Mouse (Mus musculus) brain, embryonic 14.5 days (tissue): ENCODE data around the gene Nt5c2. TPM values are rescaled to one million over a fixed set of nuclear protein-coding genes. Genes with fewer than 3 reads are reported as not detected.

Experiments
- DNase-seq: peaks from one replicate; pipeline ENCODE4 v3.0.0-alpha.2; 2011; ENCODE audit warnings: low read depth
- CTCF ChIP-seq: fragments of 200-500 bp; IDR thresholded peaks from 2 replicates; pipeline ENCODE4 v1.5.1; 2012; ENCODE audit warnings: inconsistent platforms, mild to moderate bottlenecking, moderate library complexity, borderline replicate concordance; ENCODE audit not compliant: insufficient read depth, insufficient read length; ENCODE audit errors: extremely low read depth
- POLR2A ChIP-seq: fragments of 200-500 bp; IDR thresholded peaks from 2 replicates; pipeline ENCODE4 v1.6.1; 2012; ENCODE audit warnings: mild to moderate bottlenecking, inconsistent platforms, borderline replicate concordance; ENCODE audit not compliant: poor library complexity, insufficient read depth, insufficient read length, severe bottlenecking; ENCODE audit errors: extremely low read depth
- polyA plus RNA-seq: library from polyadenylated mRNA; depleted of rRNA; stranded (reverse); fragments of >200 nt; gene quantifications from 2 replicates; pipeline ENCODE4 v1.2.3, GENCODE M21; 2012

Gene Nt5c2
- polyA plus RNA-seq, 1 experiment: 49.2 TPM

GRCm38 (mm10) chr19:46965496-46965895 is 49.5 kb downstream of the Nt5c2 start:
- DNase-seq: no peak
- TF ChIP-seq POLR2A (no peak), CTCF (no peak)

- TF ChIP-seq CTCF (no peak), POLR2A (no peak)
Observed at GRCm38 (mm10) chr19:46964353-46964752, 50.6 kb downstream of the Nt5c2 start.

GRCm38 (mm10) chr19:46963440-46963839 is 51.5 kb downstream of the Nt5c2 start:
- no peak for TF ChIP-seq POLR2A
- TF ChIP-seq CTCF: no peak
- DNase-seq: no peak

More at GRCm38 (mm10) chr19:46964353-46964752, 50.6 kb downstream of the Nt5c2 start:
- DNase-seq: no peak

GRCm38 (mm10) chr19:46962841-46963240 is 52.1 kb downstream of the Nt5c2 start:
- no peak for DNase-seq
- no peak for TF ChIP-seq CTCF
- TF ChIP-seq POLR2A: no peak

GRCm38 (mm10) chr19:46962171-46962772 is 52.7 kb downstream of the Nt5c2 start:
- TF ChIP-seq POLR2A (peak; percentile 81), CTCF (no peak)
- DNase-seq: peak; percentile 91

GRCm38 (mm10) chr19:46961652-46962051 is 53.3 kb downstream of the Nt5c2 start:
- DNase-seq: peak; percentile 92
- peak; percentile 32; the same call in 1 of the 2 replicates for TF ChIP-seq POLR2A
- TF ChIP-seq CTCF: no peak

- peak; percentile 55 for DNase-seq
- TF ChIP-seq POLR2A (no peak), CTCF (no peak)
Observed at GRCm38 (mm10) chr19:46961047-46961651, 53.8 kb downstream of the Nt5c2 start.

GRCm38 (mm10) chr19:46960101-46961046 is 54.6 kb downstream of the Nt5c2 start:
- no peak for DNase-seq
- TF ChIP-seq POLR2A: no peak
- TF ChIP-seq CTCF: no peak

GRCm38 (mm10) chr19:46959536-46959935 is 55.4 kb downstream of the Nt5c2 start:
- peak; percentile 44 for DNase-seq

GRCm38 (mm10) chr19:46958566-46958965 is 56.4 kb downstream of the Nt5c2 start:
- DNase-seq: peak; percentile 44
- TF ChIP-seq CTCF (no peak), POLR2A (no peak)

More at GRCm38 (mm10) chr19:46959536-46959935, 55.4 kb downstream of the Nt5c2 start:
- TF ChIP-seq CTCF (no peak), POLR2A (no peak)

GRCm38 (mm10) chr19:46957971-46958370 is 57.0 kb downstream of the Nt5c2 start:
- no peak for DNase-seq
- TF ChIP-seq POLR2A (no peak), CTCF (no peak)

- DNase-seq: no peak
- TF ChIP-seq POLR2A (no peak), CTCF (no peak)
Observed at GRCm38 (mm10) chr19:46957001-46957400, 58.0 kb downstream of the Nt5c2 start.
